Mouse (Mus musculus): Measurements from ENCODE around the gene Kcnq1.

Kcnq1 gene

DNA sequence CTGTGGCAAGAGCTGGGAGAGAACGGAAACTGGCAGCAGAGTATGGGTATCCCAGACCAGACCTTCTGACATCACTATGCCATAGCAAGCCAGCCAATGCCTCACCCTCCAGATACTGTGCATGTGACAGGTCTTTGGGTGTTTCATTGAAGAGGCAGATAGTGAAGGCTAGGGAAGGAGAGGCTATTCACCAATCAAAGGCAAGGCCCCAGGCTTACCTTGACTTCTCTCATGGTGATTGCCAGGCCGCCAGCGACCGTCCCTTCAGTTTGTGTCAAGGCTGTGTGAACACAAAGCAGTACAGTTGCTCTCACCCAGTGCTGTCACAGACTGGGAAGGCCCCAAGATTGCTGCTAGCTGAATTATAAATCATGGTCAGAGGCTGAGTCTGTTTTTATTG lies 75.1 kb downstream of the Kcnq1 start:
- Histone ChIP-seq H3K36me3 (ENCODE audit: insufficient read depth, low read length) (no peaks in the 10 kb centered on the region), H3K9me3 (ENCODE audit: low read length) (peaks cover 25% of the 10 kb centered on the region; the same call in 1 of the 2 replicates), H3K4me1 (replicated peaks; ENCODE audit: low read depth, low read length) (no peaks in the 10 kb centered on the region), H3K4me3 (replicated peaks; ENCODE audit: low read length) (no peak overlapping the region), H3K27me3 (ENCODE audit: insufficient read depth, low read length) (peaks cover 98% of the 10 kb centered on the region)
- TF ChIP-seq CTCF (conservative IDR thresholded peaks at IDR 0.05; ENCODE audit: low read length), result no peak
- TF ChIP-seq POU5F1 (IDR thresholded peaks at IDR 0.05; ENCODE audit: borderline replicate concordance, low read length), result no peak

DNA sequence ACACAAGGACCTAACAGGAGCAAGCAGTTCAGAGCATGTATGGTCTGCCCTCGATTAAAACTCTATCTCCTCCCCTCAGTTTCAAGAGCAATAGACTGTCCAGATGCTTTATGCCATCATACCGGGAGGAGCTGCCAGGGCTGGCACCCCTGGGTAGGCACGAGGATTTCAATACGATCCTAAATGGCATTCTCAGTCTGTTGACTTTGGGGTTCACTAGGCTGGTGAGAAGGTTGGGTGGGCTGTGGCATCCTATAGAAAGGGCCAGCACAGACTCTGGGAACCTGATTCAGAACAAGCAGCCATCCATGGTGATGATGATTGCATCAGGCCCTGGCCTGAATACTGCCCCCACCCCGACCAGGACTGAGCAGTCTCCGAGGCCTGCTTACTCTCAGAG lies 79.3 kb downstream of the Kcnq1 start:
- Histone ChIP-seq H3K27me3 (ENCODE audit: insufficient read depth, low read length) (peaks cover 99% of the 10 kb centered on the region), H3K9me3 (ENCODE audit: low read length) (peaks cover 28% of the 10 kb centered on the region; the same call in 1 of the 2 replicates), H3K4me1 (replicated peaks; ENCODE audit: low read depth, low read length) (no peaks in the 10 kb centered on the region), H3K36me3 (ENCODE audit: insufficient read depth, low read length) (no peaks in the 10 kb centered on the region), H3K4me3 (replicated peaks; ENCODE audit: low read length) (no peak overlapping the region)
- TF ChIP-seq CTCF (conservative IDR thresholded peaks at IDR 0.05; ENCODE audit: low read length) (no peak), NANOG (IDR thresholded peaks at IDR 0.05; ENCODE audit: borderline replicate concordance, low read length) (no peak), POU5F1 (IDR thresholded peaks at IDR 0.05; ENCODE audit: borderline replicate concordance, low read length) (no peak)

DNA sequence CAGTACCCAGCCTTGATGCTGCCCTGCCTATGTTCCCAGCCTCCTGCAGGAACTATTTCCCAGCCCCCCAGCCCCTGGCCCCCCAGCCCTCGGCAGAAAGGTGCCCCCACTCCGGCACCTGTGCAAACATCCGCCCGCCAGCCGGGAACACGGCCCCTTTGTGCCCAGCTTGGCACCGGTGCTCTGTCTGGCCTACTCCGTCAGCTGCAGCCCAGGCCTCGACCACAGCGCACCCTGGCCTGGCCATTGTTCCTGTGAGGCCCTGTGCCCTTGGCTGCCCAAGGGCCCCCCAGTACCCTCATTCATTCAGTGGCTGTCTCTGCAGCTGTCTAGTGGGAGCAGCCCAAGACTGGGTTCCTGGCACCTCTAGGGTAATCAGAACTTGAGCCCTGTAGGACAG lies 80.2 kb downstream of the Kcnq1 start:
- no peak for TF ChIP-seq NANOG (IDR thresholded peaks at IDR 0.05; ENCODE audit: borderline replicate concordance, low read length)

DNA sequence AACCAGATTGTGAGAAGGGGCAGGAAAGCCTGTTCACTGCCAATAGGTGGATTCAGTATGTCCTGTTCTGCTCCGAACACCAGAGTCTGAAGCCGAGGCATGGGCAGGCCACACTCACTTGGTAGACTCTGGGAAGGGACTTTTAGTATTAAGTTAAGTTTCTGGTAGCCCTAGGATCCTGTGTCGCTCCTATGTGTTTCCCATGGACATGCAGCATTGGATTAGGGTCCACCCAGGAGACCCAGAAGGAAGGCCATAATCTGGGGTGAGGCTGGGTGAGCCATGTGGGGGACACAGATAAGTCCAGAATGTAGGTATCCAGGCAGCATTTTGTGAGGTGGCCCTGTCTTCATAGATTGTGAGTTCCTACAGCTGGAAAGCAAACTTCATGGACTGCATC lies 81.0 kb downstream of the Kcnq1 start:
- Histone ChIP-seq H3K27me3 (ENCODE audit: insufficient read depth, low read length) (peaks cover 97% of the 10 kb centered on the region), H3K4me1 (replicated peaks; ENCODE audit: low read depth, low read length) (no peaks in the 10 kb centered on the region), H3K36me3 (ENCODE audit: insufficient read depth, low read length) (no peaks in the 10 kb centered on the region), H3K9me3 (ENCODE audit: low read length) (peaks cover 25% of the 10 kb centered on the region; the same call in 1 of the 2 replicates), H3K4me3 (replicated peaks; ENCODE audit: low read length) (no peak overlapping the region)
- TF ChIP-seq CTCF (conservative IDR thresholded peaks at IDR 0.05; ENCODE audit: low read length), result no peak
- no peak for TF ChIP-seq POU5F1 (IDR thresholded peaks at IDR 0.05; ENCODE audit: borderline replicate concordance, low read length)
- no peak for TF ChIP-seq NANOG (IDR thresholded peaks at IDR 0.05; ENCODE audit: borderline replicate concordance, low read length)

More for the DNA sequence above, 80.2 kb downstream of the Kcnq1 start:
- Histone ChIP-seq H3K4me3 (replicated peaks; ENCODE audit: low read length) (no peak overlapping the region), H3K9me3 (ENCODE audit: low read length) (peaks cover 28% of the 10 kb centered on the region; the same call in 1 of the 2 replicates), H3K4me1 (replicated peaks; ENCODE audit: low read depth, low read length) (no peaks in the 10 kb centered on the region), H3K27me3 (ENCODE audit: insufficient read depth, low read length) (peaks cover 99% of the 10 kb centered on the region), H3K36me3 (ENCODE audit: insufficient read depth, low read length) (no peaks in the 10 kb centered on the region)

DNA sequence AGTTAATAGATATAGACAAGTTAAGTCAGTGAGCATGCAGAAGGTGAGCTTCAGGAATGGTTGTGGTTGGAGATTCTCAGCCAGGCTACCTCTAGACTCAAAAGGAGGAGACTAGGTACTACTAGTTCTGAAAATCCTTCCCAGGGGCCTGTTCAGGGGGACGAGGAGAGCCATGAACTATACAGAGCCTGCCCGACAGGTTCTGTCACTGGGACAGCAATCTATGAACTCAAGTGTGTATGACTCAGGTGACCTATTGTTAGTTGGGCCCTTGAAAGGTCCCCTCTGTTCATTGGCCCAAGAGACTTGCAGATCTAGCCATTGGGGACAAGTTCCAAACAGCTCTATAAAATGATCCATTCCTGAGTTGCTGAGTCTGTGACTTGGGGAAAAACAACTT lies 82.4 kb downstream of the Kcnq1 start:
- no peak overlapping the region for H3K4me3 ChIP-seq (replicated peaks; ENCODE audit: low read length)
- TF ChIP-seq NANOG (IDR thresholded peaks at IDR 0.05; ENCODE audit: borderline replicate concordance, low read length), result no peak
- no peak for TF ChIP-seq CTCF (conservative IDR thresholded peaks at IDR 0.05; ENCODE audit: low read length)
- no peak for TF ChIP-seq POU5F1 (IDR thresholded peaks at IDR 0.05; ENCODE audit: borderline replicate concordance, low read length)
- H3K4me1 ChIP-seq (replicated peaks; ENCODE audit: low read depth, low read length), result no peaks in the 10 kb centered on the region
- no peaks in the 10 kb centered on the region for H3K36me3 ChIP-seq (ENCODE audit: insufficient read depth, low read length)
- H3K27me3 ChIP-seq (ENCODE audit: insufficient read depth, low read length), result peaks cover 97% of the 10 kb centered on the region
- H3K9me3 ChIP-seq (ENCODE audit: low read length), result peaks cover 12% of the 10 kb centered on the region; the same call in 1 of the 2 replicates

DNA sequence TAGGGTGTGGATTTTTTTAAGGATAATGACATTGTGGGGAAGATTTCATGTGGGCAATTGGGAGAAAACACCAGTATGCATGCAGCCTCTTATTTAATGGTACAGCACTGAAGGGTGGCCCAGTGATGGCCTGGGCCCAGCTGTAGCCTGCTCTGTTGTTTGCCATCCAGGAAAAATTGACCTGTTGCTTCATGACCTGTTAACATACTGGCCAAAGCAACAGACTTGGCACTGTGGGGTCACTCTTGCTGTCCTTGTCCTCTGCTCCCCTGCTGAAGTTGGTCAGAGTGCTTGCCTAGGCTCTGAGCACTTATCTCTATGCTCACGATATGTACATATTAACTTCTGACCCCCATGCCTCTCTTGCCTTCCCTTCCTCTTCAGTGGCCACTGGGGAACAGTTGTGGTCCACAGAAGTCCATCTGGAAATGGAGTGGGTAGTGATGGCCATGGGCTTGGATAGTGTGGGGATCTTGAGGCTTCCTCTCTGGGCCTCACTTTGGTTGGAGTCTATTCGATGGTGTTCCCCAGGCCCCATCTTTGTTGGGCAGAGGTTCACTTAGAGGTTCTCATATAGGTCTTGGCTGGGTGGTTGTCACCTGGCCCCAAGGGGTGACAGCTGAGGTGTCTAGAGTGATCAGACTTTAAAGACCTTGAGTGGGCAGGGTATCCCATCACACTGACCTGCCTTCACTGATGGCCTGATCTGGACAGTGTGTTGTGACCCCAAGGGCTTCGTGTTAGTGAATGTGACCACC lies 84.0 kb downstream of the Kcnq1 start:
- H3K27me3 ChIP-seq (ENCODE audit: insufficient read depth, low read length), result peaks cover 97% of the 10 kb centered on the region
- TF ChIP-seq NANOG (IDR thresholded peaks at IDR 0.05; ENCODE audit: borderline replicate concordance, low read length), result no peak
- TF ChIP-seq CTCF (conservative IDR thresholded peaks at IDR 0.05; ENCODE audit: low read length), result no peak
- TF ChIP-seq POU5F1 (IDR thresholded peaks at IDR 0.05; ENCODE audit: borderline replicate concordance, low read length), result no peak
- no peak overlapping the region for H3K4me3 ChIP-seq (replicated peaks; ENCODE audit: low read length)
- peaks cover 10% of the 10 kb centered on the region; the same call in 1 of the 2 replicates for H3K9me3 ChIP-seq (ENCODE audit: low read length)
- no peaks in the 10 kb centered on the region for H3K4me1 ChIP-seq (replicated peaks; ENCODE audit: low read depth, low read length)
- H3K36me3 ChIP-seq (ENCODE audit: insufficient read depth, low read length), result no peaks in the 10 kb centered on the region

DNA sequence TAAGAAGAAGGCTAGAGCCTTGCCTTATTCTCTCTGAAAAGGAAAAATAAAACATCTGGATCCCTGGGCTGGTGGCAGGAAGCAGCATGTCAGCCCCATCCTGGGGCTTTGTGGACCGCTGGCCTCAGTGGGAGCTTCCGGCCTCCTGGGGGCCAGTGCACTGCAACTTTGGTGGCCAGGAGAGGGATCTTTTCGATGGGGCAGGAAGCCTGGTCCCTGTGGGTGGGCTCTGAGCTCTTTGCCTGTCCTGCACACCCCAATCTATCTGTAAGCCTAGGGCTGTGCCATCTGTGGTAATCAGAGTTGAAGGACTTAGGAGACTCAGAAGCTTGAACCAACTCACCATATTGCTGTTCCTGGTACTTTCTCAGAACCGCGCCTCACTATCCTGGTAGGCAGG lies 84.7 kb downstream of the Kcnq1 start:
- Histone ChIP-seq H3K4me3 (replicated peaks; ENCODE audit: low read length) (no peak overlapping the region), H3K36me3 (ENCODE audit: insufficient read depth, low read length) (no peaks in the 10 kb centered on the region), H3K4me1 (replicated peaks; ENCODE audit: low read depth, low read length) (no peaks in the 10 kb centered on the region), H3K27me3 (ENCODE audit: insufficient read depth, low read length) (peaks cover 97% of the 10 kb centered on the region), H3K9me3 (ENCODE audit: low read length) (peaks cover 15% of the 10 kb centered on the region; the same call in 1 of the 2 replicates)
- TF ChIP-seq CTCF (conservative IDR thresholded peaks at IDR 0.05; ENCODE audit: low read length), result no peak
- no peak for TF ChIP-seq POU5F1 (IDR thresholded peaks at IDR 0.05; ENCODE audit: borderline replicate concordance, low read length)
- no peak for TF ChIP-seq NANOG (IDR thresholded peaks at IDR 0.05; ENCODE audit: borderline replicate concordance, low read length)

DNA sequence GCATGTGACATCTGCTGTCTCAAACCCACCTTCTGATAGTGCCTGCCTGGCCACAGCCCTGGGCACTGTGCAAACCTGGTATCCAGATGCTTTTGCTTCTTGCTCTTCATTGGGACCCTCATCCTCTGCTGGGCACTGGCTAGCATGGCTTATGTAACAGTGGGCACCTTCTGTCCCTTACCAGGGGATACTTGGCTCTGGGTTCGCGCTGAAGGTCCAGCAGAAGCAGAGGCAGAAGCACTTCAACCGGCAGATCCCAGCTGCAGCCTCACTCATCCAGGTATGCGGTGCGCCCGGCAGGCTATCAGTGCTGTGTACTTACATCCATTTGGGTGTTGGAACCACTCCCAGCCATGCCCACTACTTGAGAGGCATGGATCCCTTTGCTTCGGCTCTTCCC lies 86.2 kb downstream of the Kcnq1 start:
- Histone ChIP-seq H3K36me3 (ENCODE audit: insufficient read depth, low read length) (no peaks in the 10 kb centered on the region), H3K27me3 (ENCODE audit: insufficient read depth, low read length) (peaks cover 97% of the 10 kb centered on the region), H3K9me3 (ENCODE audit: low read length) (peaks cover 22% of the 10 kb centered on the region), H3K4me3 (replicated peaks; ENCODE audit: low read length) (no peak overlapping the region), H3K4me1 (replicated peaks; ENCODE audit: low read depth, low read length) (no peaks in the 10 kb centered on the region)
- no peak for TF ChIP-seq NANOG (IDR thresholded peaks at IDR 0.05; ENCODE audit: borderline replicate concordance, low read length)
- no peak for TF ChIP-seq POU5F1 (IDR thresholded peaks at IDR 0.05; ENCODE audit: borderline replicate concordance, low read length)
- TF ChIP-seq CTCF (conservative IDR thresholded peaks at IDR 0.05; ENCODE audit: low read length), result no peak

DNA sequence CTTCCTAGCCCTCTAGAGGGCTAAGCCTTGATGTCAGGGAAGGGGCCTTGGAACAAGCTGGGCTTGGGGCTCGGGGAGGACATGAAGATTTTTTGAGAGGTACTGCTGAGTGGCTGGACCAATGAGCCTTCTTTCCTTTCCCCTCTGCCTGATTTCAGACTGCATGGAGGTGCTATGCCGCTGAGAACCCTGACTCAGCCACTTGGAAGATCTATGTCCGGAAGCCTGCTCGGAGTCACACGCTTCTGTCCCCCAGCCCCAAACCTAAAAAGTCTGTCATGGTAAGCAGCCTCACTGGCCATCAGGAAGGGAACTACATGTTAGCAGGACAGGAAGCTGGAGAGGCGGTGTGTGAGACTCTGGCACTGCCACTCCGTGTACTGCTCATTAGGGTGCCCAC lies 87.9 kb downstream of the Kcnq1 start:
- H3K4me3 ChIP-seq (replicated peaks; ENCODE audit: low read length), result no peak overlapping the region
- peaks cover 23% of the 10 kb centered on the region for H3K9me3 ChIP-seq (ENCODE audit: low read length)
- peaks cover 97% of the 10 kb centered on the region for H3K27me3 ChIP-seq (ENCODE audit: insufficient read depth, low read length)
- H3K36me3 ChIP-seq (ENCODE audit: insufficient read depth, low read length), result no peaks in the 10 kb centered on the region
- peaks cover 7% of the 10 kb centered on the region for H3K4me1 ChIP-seq (replicated peaks; ENCODE audit: low read depth, low read length)
- TF ChIP-seq CTCF (conservative IDR thresholded peaks at IDR 0.05; ENCODE audit: low read length), result no peak
- no peak for TF ChIP-seq NANOG (IDR thresholded peaks at IDR 0.05; ENCODE audit: borderline replicate concordance, low read length)
- TF ChIP-seq POU5F1 (IDR thresholded peaks at IDR 0.05; ENCODE audit: borderline replicate concordance, low read length), result no peak
